Mouse (Mus musculus) ES-CJ7 (cell line): ENCODE measurements around the gene Otop1.

Experiments
- DNase-seq: peaks from one replicate; pipeline ENCODE4 v3.0.0; 2011; ENCODE audit warnings: low read depth, low spot score

The Otop1 gene

DNA sequence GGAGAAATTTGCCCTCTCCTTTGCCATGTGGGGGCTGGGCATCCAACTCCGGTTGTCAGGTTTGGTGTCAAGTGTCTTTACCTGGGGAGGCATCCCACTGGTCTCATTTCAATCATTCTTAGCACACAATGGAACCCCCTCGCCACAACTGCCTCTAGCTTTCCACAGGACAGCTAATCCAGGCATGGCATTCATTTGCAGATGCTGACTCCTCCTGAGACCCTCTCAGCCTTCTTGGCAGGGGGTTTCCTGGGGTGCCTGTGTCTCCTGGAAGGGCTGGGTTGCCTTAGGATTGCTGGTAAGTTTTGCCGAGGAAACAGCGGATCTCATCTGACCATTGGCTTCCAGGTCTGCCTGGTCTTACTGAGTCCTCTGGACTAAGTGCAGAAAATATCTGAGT lies at the start of gene Otop1:
Gene Otop1, plus strand, starts transcription at position 202 of the 400 bp plus-strand sequence.
- DNase-seq = peak; percentile 75

DNA sequence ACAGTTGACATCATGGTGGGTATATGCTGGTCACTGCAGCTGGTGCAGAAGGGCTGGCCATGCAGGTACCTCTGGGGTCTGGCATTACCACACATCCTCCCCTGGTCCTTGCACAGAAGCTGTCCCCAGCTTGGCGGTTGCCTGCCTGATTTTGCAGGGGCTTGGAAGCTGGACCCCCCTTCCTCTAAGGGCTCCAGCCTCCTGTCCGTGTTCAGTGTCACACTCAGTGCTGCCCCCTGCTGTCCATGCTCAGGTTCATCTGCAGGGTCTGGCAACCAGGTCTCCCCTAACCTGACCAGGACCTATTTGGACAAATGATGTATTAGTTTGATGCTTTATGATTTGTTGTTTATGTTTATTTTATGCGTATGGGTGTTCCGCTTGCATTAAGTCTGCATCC lies 40.4 kb upstream of the Otop1 start:
- DNase-seq = peak; percentile 72

DNA sequence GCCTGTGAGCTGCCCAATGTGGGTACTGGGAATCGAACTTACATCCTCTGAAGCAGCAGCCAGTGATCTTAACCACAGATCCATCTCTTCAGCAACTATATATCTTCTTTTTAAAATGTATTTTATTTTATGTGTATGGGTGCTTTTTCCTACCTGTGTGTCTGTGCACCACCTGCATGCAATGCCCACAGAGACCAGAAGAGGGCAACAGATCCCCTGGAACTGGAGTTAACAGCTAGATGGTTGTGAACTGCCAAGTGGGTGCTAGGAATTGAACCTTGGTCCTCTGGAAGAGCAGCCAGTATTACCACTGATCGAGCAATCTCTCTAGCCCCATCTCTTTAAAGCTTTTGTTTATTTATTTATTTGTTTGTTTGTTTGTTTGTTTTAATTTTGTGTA lies 39.1 kb upstream of the Otop1 start:
- peak; percentile 53 for DNase-seq

DNA sequence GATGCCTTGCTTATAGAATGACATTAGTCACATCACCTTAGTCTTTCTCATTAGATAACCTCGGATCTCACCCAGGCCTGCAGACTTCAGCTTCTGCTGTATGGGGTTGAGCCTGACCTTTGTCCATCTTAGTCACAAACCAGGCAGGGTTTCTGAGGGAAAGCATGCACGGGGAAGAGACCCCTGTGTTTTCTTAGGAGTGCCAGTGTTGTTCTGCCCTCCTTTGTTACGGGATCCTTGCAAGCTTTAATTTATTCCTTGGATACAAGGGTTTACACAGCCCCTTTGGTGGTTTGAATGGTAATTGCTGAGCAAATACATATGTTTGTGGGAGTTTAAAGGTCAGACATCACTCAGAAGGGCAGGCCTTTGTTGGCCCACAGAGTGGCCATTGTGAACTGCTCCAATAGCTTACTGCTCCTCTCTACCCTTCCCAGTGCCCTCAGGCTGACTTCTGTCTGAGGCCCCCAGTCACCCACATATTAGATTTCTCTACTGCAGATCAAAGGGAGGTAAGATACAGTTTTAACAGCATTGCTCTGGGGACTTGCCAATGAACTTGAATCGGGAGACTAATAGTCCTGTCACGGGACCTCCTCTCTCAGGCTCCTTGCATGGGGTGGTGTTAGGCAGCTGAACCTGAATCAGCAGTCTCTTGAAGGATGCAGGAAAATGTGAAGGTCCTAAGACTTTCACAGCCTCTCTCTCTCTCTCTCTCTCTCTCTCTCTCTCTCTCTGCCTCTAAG lies 34.9 kb upstream of the Otop1 start:
- no peak for DNase-seq

DNA sequence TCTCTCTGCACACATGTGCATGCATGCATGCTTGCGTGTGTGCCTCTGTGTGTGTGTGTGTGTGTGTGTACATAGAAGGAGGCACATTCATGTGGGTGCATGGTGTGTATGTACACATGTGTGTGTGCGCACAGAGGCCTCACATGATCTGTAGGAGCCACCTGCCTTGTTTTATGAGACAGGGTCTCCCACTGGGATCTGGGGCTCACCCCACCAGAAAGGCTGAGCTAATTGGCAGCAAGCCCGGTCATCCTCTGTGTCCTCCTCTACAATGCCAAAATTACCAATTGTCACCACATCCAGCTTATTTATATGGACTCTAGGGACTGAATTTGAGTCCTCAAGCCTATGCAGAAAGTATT lies 34.3 kb upstream of the Otop1 start:
- no peak for DNase-seq

DNA sequence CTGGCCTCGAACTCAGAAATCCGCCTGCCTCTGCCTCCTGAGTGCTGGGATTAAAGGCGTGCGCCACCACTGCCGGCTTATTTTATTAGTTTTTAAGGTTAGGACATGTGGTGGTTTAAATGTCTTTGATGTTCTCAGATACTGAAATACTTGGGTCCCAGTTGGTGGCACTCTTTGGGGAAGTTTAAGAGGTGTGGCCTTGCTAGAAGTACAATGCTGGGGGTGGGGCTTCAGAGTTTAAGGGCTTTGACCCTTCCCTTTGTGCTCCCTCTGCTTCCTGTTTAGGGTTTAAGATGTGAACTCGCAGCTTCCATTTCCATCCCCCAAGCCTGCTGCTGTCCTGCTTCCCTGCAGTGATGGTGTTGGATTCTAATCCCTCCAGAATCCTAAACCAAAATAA lies 33.8 kb upstream of the Otop1 start:
- peak; percentile 58 for DNase-seq

DNA sequence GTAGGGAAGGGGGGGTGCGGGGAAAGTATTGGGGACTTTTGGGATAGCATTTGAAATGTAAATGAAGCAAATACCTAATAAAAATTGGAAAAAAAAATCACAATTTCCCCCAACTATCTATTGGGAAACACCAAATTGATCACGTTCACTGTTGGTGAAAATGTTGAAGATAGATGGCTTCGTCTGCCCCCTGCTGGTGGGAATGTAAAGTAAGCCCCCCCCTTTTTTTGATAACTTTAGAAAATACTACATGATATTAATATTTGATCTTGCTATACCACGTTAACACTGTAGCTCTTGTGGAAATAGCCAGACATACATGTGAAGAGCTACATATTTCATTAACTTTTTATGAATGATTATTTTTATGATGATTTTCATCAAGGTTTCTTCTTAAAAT lies 20.6 kb upstream of the Otop1 start:
- DNase-seq = no peak

DNA sequence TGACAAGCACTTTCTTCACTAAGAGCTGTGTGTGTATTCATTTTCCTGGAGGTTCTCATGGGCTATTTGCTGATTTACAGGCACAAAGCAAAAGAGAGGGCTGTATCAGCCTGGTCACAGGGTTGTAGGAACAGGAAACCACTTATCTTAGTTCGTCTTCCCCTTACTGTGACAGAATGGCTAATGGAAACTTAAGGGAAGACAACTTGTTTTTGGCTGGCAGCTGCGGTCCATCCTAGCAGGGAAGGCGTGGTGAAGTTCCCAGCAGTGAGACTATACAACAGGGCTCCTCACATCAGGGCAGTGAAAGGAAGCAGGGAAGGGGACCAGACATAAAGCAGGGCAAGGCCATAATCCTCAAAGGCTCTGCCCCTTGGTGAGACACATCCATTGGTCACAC lies 20.1 kb upstream of the Otop1 start:
- DNase-seq = no peak

DNA sequence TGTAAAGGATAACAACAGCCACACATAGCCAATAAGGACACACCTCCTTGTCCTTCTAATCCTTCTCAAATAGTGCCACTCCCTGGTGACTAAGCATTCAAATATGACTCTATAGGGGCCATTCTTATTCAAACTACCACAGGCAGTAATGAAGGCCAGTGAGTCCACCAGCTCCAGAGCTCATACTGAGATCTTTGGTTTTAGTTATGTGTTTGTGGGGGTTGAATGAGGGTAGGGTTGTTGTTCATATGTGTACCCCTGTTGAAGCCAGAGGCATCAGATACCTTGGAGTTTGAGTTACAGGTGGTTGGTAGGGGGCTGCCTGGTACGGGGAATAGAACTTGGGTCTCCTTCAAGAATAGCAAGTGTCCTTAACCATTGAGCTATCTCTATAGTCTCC lies 19.2 kb upstream of the Otop1 start:
- DNase-seq = no peak

DNA sequence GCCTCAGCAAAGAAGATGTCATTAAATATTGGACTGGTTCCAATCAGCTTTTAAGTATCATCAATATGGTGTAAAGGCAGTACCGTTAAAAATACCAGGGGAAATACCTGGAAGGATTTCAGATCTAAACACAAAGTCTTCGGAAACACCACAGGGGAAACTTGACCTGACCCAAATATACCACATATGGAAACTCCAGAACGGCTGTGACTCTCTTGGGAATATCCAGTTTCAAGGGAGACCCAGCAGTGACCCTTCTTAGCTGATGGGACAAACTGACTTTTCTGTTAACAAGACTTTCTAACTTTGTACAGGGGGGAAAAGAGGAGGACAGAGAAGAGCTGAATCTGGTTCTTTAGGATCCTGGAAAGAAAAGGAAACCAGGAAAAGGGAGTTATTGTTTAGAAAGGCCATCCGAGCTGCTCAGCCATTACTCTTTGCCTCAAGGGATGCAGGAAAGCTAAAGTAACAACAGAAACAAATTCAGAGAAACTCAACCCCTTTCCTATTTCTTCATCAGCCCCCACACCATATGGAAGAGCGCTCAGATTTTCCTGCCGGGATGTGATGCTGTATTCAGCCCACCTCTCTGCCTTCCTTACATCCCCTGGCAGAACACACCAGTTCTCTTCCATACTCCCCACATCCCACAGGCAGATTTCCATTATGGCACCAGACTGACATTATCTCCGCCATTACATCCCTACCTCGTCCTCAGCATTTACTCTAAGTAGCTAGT lies 17.6 kb upstream of the Otop1 start:
- DNase-seq = no peak

DNA sequence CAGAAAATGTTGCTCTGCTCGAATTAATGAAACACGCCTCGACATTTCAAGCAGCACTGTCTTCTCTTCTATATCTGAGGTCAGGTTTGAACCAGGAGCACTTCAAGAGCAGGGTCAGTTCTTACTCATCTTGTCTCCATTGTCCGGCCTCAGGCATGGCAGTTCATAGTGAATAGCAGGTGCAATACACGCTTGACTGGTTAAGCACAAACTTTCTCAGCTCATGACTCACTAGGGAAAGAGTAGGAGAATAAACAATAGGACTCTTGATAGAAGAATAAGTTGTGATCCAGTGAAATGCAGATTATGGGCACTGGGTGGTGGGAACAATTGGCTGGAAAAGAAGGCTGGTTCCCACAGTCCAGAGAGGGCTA lies 17.0 kb upstream of the Otop1 start:
- DNase-seq = no peak

DNA sequence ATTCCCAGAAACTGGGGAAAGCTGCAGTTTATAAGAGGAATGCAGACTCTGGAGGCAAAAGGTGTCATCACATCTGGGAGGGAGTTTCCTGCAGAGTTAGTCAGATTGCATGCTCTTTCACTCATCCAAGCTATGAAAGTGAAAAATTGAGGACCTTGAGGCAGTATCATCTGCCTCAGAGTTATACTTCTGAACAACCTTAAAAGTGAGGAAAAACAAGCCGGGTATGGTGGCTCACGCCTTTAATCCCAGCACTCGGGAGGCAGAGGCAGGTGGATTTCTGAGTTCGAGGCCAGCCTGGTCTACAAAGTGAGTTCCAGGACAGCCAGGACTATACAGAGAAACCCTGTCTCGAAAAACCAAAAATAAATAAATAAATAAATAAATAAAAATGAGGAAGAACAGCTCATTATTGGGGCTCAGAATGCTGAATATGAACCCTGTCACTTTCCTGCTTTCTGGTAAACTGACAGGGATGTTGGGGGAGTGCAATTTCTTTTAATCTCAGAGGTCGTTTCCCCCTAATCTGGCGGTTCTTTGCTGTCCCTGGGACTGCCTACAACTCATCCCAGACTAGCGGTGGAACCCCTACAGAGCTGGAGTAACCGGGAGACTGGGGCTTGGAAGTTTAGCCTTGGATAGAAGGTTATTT lies 16.2 kb upstream of the Otop1 start:
- DNase-seq = no peak

DNA sequence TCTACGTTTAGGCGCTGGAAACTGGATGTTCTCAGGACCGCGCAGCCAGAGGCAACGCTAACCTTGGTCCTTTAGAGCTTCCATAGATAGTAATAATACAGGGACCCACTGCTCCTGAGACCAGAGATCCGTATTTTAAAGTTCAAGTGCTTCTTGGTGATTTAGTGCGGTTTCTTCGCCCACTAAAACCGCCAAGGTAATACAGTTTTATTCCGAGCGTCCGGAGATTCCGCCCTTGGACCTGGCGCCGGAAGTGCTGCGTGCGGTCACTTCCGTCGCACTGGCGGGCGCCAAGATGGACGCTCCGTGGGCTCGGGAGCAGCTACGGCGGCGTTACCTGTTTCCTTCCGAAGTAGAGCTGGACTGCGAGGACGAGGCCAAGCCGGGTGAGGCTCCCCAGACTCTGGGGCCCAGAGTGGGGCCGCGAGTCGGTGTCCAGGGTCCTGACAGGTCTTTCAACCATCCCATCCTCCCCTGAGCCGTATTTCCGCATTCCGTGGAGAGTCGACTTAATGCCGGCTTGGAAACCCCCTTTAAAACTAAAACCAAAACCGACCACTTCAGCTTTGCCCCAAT lies 15.6 kb upstream of the Otop1 start, which contains the start of gene Tmem128:
Gene Tmem128, plus strand, starts transcription at position 79 of the 576 bp plus-strand sequence.
- peak; percentile 19 for DNase-seq

DNA sequence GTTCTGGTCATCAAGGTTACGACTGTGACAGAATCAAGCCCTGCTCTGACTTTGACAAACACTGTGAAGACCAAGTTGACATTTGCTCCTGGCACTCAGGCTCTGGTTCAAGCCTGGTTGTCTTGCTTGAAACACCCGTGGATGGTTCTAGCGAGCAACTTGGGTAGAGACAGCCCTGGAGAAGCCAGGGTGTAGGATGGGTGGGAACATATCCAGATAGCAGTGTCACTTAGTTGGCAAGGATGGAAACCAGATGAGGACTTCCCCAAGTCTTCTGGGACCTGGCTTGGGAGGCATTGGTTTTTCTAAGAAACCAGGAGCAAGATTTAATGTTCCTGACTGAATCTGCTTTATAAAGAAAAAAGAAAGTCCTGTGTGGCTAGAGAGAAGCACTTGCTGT lies 4.8 kb upstream of the Otop1 start:
- DNase-seq = no peak

DNA sequence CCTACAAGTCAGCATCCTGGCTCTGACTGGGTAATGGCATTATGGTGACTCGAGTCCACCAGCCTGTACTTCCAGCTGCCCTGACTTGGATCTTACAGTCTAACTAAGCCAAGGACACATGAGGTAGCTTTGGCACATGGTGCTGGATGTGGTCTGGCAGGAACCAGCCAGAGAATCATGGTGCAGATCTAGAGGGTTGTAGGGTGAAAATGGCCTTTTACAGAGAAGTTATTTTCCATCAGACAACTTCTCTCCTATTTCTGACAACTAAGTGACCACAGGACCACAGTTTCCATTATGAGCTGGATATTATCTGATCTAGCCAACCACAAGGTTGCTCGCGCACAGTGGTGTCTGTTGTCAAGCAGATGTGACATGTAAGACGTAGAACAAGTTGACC lies 1.9 kb upstream of the Otop1 start:
- DNase-seq = no peak

DNA sequence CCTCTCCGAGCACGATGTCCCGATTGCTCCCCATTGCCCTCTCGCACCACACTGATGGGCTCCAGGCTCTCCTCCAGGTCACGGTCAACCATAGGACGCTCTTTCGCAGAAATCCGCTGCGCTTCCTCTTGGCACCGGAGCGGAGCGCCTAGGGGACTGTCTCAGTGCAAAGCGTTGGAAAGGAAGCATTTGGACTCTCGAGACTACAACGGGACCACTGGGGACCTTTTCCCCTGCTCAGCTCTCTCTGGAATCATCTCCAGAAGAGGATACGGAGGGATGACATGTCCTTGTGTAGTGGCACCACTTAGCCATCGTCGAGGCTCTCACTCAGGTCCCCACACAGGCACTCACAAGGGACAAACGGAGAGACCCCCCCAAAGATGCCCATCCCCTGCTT lies 679 bp downstream of the Otop1 start:
- DNase-seq = no peak

DNA sequence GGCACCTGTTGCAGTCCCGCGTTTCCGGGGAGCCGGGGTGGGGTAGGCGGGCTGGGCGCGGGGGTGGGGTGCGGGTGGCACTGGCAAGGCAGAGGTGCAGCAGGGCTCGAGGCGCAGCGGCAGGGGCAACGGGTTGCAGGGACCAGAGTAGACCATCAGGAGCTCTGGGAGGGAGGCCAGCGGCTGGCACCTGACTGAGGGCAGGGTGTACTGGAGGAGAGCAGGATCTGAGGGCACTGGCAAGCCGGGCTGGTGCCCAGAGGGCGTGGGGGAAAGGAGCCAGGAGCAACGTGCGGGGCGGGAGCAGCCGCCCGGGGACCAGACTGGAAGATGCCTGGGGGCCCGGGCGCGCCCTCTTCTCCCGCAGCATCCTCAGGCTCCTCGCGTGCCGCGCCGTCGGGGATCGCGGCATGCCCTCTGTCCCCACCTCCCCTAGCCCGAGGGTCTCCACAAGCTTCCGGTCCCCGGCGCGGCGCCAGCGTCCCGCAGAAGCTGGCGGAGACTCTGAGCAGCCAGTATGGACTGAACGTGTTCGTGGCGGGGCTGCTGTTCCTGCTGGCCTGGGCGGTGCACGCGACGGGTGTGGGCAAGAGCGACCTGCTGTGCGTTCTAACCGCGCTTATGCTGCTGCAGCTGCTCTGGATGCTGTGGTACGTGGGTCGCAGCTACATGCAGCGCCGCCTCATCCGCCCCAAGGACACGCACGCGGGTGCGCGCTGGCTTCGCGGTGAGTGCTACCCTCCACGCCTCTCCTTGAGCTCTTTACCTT lies 1.5 kb downstream of the Otop1 start:
- DNase-seq = peak; percentile 31

DNA sequence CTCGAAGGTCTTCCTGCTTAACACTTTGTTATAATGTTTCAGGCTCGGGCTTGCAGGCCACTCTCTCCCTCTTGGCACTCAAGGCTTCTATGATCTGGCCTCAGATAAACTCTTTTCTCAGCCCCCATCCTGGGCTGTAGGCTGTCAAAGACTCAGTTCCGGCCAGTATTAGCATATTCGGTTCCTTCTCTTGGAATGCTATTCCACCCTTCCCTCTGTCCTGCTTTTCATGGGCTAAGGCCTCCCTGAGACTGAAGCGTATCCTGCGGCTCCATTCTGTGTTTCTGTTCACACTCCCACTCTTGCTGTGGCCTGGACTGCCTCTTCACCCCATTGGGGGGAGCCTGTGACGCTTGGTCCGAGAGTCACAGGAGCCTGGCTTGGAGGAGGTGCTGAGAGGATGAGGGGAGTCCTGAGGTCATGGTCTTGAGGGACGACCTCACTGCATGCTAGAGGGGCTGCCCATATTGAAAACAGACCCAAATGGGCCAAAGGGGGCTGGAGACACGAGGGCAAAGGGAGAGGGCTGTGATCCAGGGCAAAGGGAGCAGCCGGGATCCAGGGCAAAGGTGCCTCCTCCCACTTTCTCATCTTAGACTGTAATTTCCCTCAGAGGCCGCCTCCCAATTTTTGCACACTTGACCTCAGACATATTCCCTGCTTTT lies 2.3 kb downstream of the Otop1 start:
- peak; percentile 33 for DNase-seq

DNA sequence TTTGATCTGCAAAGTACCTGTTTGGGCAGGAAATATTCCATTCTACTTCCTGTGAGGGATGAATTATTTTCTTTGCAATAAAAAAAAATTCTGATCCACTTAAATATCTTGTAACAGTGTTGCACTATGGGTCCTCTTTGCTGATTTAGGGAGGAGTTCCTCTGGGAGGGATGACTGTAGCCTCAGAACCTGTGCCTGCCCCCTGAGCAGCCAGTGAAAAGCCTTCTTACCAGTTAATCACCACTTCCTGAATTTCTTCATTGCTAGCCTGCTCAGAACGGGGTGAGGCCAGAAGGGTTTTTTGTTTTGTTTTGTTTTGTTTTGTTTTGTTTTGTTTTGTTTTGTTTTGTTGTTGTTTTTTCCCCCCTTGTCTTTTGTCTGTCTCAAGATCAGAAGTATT lies 4.3 kb downstream of the Otop1 start:
- no peak for DNase-seq

DNA sequence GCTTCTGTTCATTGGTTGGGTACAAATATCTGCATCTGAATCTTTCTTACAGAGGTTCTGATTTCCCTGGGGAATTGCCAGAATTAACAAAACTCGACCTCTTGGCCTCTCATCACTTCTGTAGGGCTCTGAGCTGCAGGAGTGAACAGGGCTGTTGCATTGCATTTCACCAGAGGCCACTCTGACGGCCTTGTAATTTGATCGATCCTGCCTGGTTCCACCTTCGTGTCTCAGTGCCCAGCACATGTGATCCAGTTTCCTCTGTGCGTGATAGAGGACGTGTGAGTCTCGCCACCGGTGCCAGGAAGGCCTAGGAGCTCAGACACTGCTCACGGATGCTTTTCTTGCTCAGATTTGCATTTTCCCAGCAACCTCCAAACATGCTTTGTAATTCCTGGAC lies 10.0 kb downstream of the Otop1 start:
- no peak for DNase-seq

DNA sequence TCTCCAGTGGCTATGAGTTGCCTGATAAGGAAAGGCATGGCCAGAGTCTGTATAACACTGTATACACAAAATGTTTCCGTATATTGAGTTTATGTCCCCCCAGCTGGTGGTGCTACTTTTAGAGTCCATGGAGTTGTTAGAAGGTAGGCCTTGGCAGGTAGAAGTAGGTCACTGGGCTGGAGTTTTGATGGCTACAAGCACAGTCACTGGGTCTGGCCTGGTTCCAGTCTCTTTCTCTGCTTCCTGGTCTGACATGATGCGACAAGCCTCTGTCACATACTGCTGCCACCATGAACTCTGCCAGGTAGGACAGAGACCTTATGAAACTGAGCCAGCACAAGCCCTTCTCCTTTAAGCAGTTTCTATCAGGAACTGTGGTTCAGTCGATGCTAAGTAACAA lies 12.7 kb downstream of the Otop1 start:
- no peak for DNase-seq
